16 mouse cellular contexts compared by ENCODE assay signal in genomic region chr5:9495456-9495855, GRCm38 (mm10).
DNase-seq lines count a peak whose midpoint lies in the region; ATAC-seq and TF ChIP-seq lines count a peak whose summit lies in the region.
"Had no signal": no experiment of that assay in that cellular context is flagged by ENCODE, and none has a peak within 500 bp of the region (broad histone marks: within the 10 kb centered on the region; RNA-seq: fewer than 3 reads in every experiment).

No protein-coding gene starts in this region.

- no peaks in the 10 kb centered on the region for H3K4me1 ChIP-seq in thymus, adult 2 months (replicated peaks; ENCODE audit: control insufficient read depth, insufficient read depth, low read length)
- H3K4me1 ChIP-seq: liver, embryonic 15.5 days had no signal

- no peak for ATAC-seq in Patski
- no peak for ATAC-seq in erythroid progenitor cell, adult 5-6 weeks (replicated peaks; ENCODE audit: low FRiP score, poor library complexity, severe bottlenecking)
- ATAC-seq: midbrain, embryonic 16.5 days had no signal

- 32% methylated on average over 5 of the region's 5 CpGs for WGBS in thymus, adult 2 months

- in situ Hi-C loops in Patski (cut with MboI; ENCODE audit: low pct_unique_long_range_greater_than_20kb), result no loop called here

- peak; percentile 25 for DNase-seq in Patski (ENCODE audit: low read depth, low spot score)
- peak; percentile 94 for DNase-seq in brain, adult 2 months (ENCODE audit: low read depth, low spot score)
- DNase-seq in cerebellum, postnatal 25 days, result peak; percentile 37 to 57
- peak; percentile 64 to 84 for DNase-seq in left cerebral cortex, adult 9 months (ENCODE audit: low spot score in 2 of 2)
- no peak for DNase-seq in thymus, adult 2 months
- DNase-seq in spleen, adult 12 weeks (ENCODE audit: low spot score), result no peak
- no peak for DNase-seq in kidney, adult 18-20 months
- DNase-seq: adrenal gland, postnatal 25 days; gastrocnemius, postnatal 36 days; heart, postnatal 4 days; kidney, adult 11 months; lung, postnatal 4 days had no signal

- no peak overlapping the region for H3K4me3 ChIP-seq in thymus, adult 2 months (ENCODE audit: control insufficient read depth, insufficient read depth, low read length)
- H3K4me3 ChIP-seq: liver, embryonic 15.5 days had no signal

- POLR2A ChIA-PET in Patski (lab: Charles Lee), result no interaction called here

- no peaks in the 10 kb centered on the region for H3K27me3 ChIP-seq in Patski
- H3K27me3 ChIP-seq in thymus, adult 2 months (ENCODE audit: control insufficient read depth, insufficient read depth, low read length), result no peaks in the 10 kb centered on the region
- H3K27me3 ChIP-seq: CH12.LX; liver, embryonic 15.5 days had no signal

- H3K36me3 ChIP-seq in thymus, adult 2 months (ENCODE audit: control insufficient read depth, insufficient read depth, low read length), result no peaks in the 10 kb centered on the region
- H3K36me3 ChIP-seq: liver, embryonic 15.5 days had no signal

- H3K27ac ChIP-seq in thymus, adult 2 months (ENCODE audit: control insufficient read depth, insufficient read depth, low read length), result no peak overlapping the region
- H3K27ac ChIP-seq: liver, embryonic 15.5 days had no signal

- TF ChIP-seq POLR2A in thymus, adult 2 months (IDR thresholded peaks at IDR 0.05; ENCODE audit: control insufficient read depth, extremely low read depth, insufficient read depth, low read length, poor library complexity), result no peak

- no peak for TF ChIP-seq CTCF in Patski (IDR thresholded peaks at IDR 0.05)
- TF ChIP-seq CTCF in thymus, adult 2 months (IDR thresholded peaks at IDR 0.05; ENCODE audit: borderline replicate concordance, control insufficient read depth, extremely low read depth, insufficient read depth, low read length, poor library complexity), result no peak

- CTCF ChIA-PET in Patski (lab: Charles Lee), result interaction anchor here (0.8 to 0.9 kb wide), 2 partner anchors 12 to 137 kb away, joined by 3 read pairs; no protein-coding TSS in a partner anchor

Comparison
In these comparisons a context has a peak if more than half of its experiments do, and no peak if none do; other contexts are left out.
1. DNase-seq: peak in Patski (single experiment), brain, adult 2 months (single experiment), cerebellum, postnatal 25 days (2 of 2) and left cerebral cortex, adult 9 months (2 of 2); none in thymus, adult 2 months (single experiment), spleen, adult 12 weeks (single experiment) and kidney, adult 18-20 months (single experiment).